Comparison of ENCODE assay signal across 22 mouse cellular contexts in genomic region chr1:186043709-186044452, GRCm38 (mm10).
DNase-seq lines count a peak whose midpoint lies in the region; ATAC-seq and TF ChIP-seq lines count a peak whose summit lies in the region.
"Had no signal": no experiment of that assay in that cellular context is flagged by ENCODE, and none has a peak within 500 bp of the region (broad histone marks: within the 10 kb centered on the region; RNA-seq: fewer than 3 reads in every experiment).

No protein-coding gene starts in this region.

- no peak for TF ChIP-seq POLR2A in brain, embryonic 14.5 days (IDR thresholded peaks at IDR 0.05; ENCODE audit: borderline replicate concordance, extremely low read depth, insufficient read depth, insufficient read length, poor library complexity, severe bottlenecking)
- TF ChIP-seq POLR2A in limb, embryonic 14.5 days (IDR thresholded peaks at IDR 0.05; ENCODE audit: borderline replicate concordance, extremely low read depth, insufficient read depth, insufficient read length) = no peak

- H3K4me2 ChIP-seq in kidney, embryonic 14.5 days (replicated peaks; ENCODE audit: low read depth, low read length) = no peak overlapping the region
- H3K4me2 ChIP-seq in lung, postnatal 0 days (replicated peaks; ENCODE audit: low read depth, low read length) = no peak overlapping the region
- no peak overlapping the region for H3K4me2 ChIP-seq in limb, embryonic 14.5 days (replicated peaks; ENCODE audit: low read depth, low read length, severe bottlenecking)
- H3K4me2 ChIP-seq: heart, embryonic 15.5 days; hindbrain, embryonic 15.5 days; liver, embryonic 11.5 days; midbrain, embryonic 13.5 days had no signal

- TF ChIP-seq CTCF in lung, postnatal 0 days (IDR thresholded peaks at IDR 0.05) = no peak
- TF ChIP-seq CTCF in brain, embryonic 14.5 days (IDR thresholded peaks at IDR 0.05; ENCODE audit: borderline replicate concordance, extremely low read depth, insufficient read depth, insufficient read length) = no peak

- H3K9ac ChIP-seq in kidney, embryonic 14.5 days (ENCODE audit: low read depth, low read length) = no peak overlapping the region
- H3K9ac ChIP-seq in lung, postnatal 0 days (replicated peaks; ENCODE audit: low read depth) = no peak overlapping the region
- H3K9ac ChIP-seq in limb, embryonic 14.5 days (ENCODE audit: low read depth, low read length, severe bottlenecking) = no peak overlapping the region
- H3K9ac ChIP-seq: heart, embryonic 15.5 days; hindbrain, embryonic 15.5 days; liver, postnatal 0 days; midbrain, embryonic 13.5 days had no signal

- TF ChIP-seq EP300 in lung, postnatal 0 days (IDR thresholded peaks at IDR 0.05) = 0 out of 2 replicates have a peak, but pooled peaks have one; percentile 28

- H3K27me3 ChIP-seq in kidney, embryonic 14.5 days (ENCODE audit: control insufficient read depth, insufficient read depth, low read length) = no peaks in the 10 kb centered on the region
- no peaks in the 10 kb centered on the region for H3K27me3 ChIP-seq in lung, postnatal 0 days (replicated peaks; ENCODE audit: insufficient read depth, low read length)
- no peaks in the 10 kb centered on the region for H3K27me3 ChIP-seq in limb, embryonic 14.5 days (ENCODE audit: control insufficient read depth, insufficient read depth, low read length)
- H3K27me3 ChIP-seq: heart, embryonic 15.5 days; hindbrain, embryonic 15.5 days; megakaryocyte, embryonic 14.5 days; midbrain, embryonic 13.5 days had no signal

- no peak overlapping the region for H3K27ac ChIP-seq in kidney, embryonic 14.5 days (ENCODE audit: low read depth, low read length)
- H3K27ac ChIP-seq in lung, postnatal 0 days (ENCODE audit: low read length) = no peak overlapping the region
- H3K27ac ChIP-seq in limb, embryonic 14.5 days (replicated peaks; ENCODE audit: low read depth, low read length) = 0 out of 2 replicates have a peak overlapping the region, but pooled peaks have one; percentile 28
- H3K27ac ChIP-seq: embryonic facial prominence, embryonic 10.5 days; heart, embryonic 15.5 days; hindbrain, embryonic 15.5 days; midbrain, embryonic 13.5 days had no signal

- 45% methylated on average over 11 of the region's 11 CpGs for WGBS in kidney, embryonic 14.5 days
- WGBS in lung, postnatal 0 days = 81% methylated on average over 11 of the region's 11 CpGs
- 41% methylated on average over 11 of the region's 11 CpGs for WGBS in limb, embryonic 14.5 days

- DNase-seq in kidney, adult 9 months = no peak
- peak; percentile 5 for DNase-seq in lung, postnatal 0 days (ENCODE audit: low spot score)
- DNase-seq in lung, postnatal 14 days = no peak
- peak; percentile 89 for DNase-seq in brain, embryonic 14.5 days (ENCODE audit: low read depth)
- peak; percentile 26 for DNase-seq in limb, embryonic 14.5 days (ENCODE audit: low spot score)
- DNase-seq in heart, adult 11 months = no peak
- DNase-seq: adrenal gland, postnatal 14 days; cerebellum, adult 11 months; cerebellum, adult 9-11 months; gastrocnemius, postnatal 36 days; heart, postnatal 36 days; layer of hippocampus, adult 9-11 months; liver, postnatal 0 days; right cerebral cortex, postnatal 25 days; spleen, adult 18-20 months had no signal

- no peak overlapping the region for H3K4me3 ChIP-seq in kidney, embryonic 14.5 days (ENCODE audit: low read length)
- H3K4me3 ChIP-seq in lung, postnatal 0 days (ENCODE audit: low read depth, low read length) = no peak overlapping the region
- no peak overlapping the region for H3K4me3 ChIP-seq in limb, embryonic 14.5 days (replicated peaks; ENCODE audit: low read length)
- H3K4me3 ChIP-seq: embryonic facial prominence, embryonic 10.5 days; heart, embryonic 15.5 days; hindbrain, embryonic 15.5 days; megakaryocyte, embryonic 14.5 days; midbrain, embryonic 13.5 days had no signal

- 0 out of 2 replicates have a peak, but pooled peaks cover 3% of the 10 kb centered on the region for H3K4me1 ChIP-seq in kidney, embryonic 14.5 days (ENCODE audit: control insufficient read depth, insufficient read depth, low read length)
- H3K4me1 ChIP-seq in lung, postnatal 0 days (ENCODE audit: insufficient read depth, low read depth, low read length) = no peaks in the 10 kb centered on the region
- peaks cover 12% of the 10 kb centered on the region for H3K4me1 ChIP-seq in limb, embryonic 14.5 days (ENCODE audit: control insufficient read depth, insufficient read depth, low read length)
- H3K4me1 ChIP-seq: heart, embryonic 15.5 days; hindbrain, embryonic 15.5 days; megakaryocyte, embryonic 14.5 days; midbrain, embryonic 13.5 days had no signal

- no peaks in the 10 kb centered on the region for H3K9me3 ChIP-seq in kidney, embryonic 14.5 days (ENCODE audit: control insufficient read depth, low read length)
- H3K9me3 ChIP-seq in lung, postnatal 0 days (ENCODE audit: low read length) = no peaks in the 10 kb centered on the region
- H3K9me3 ChIP-seq in limb, embryonic 14.5 days (ENCODE audit: control insufficient read depth, low read length) = no peaks in the 10 kb centered on the region
- H3K9me3 ChIP-seq: embryonic facial prominence, embryonic 10.5 days; heart, embryonic 15.5 days; hindbrain, embryonic 15.5 days had no signal

- H3K36me3 ChIP-seq in kidney, embryonic 14.5 days (ENCODE audit: control insufficient read depth, insufficient read depth, low read length) = no peaks in the 10 kb centered on the region
- H3K36me3 ChIP-seq in lung, postnatal 0 days (ENCODE audit: insufficient read depth, low read length) = no peaks in the 10 kb centered on the region
- H3K36me3 ChIP-seq in limb, embryonic 14.5 days (ENCODE audit: control insufficient read depth, insufficient read depth, low read length) = no peaks in the 10 kb centered on the region
- H3K36me3 ChIP-seq: embryonic facial prominence, embryonic 10.5 days; heart, embryonic 15.5 days; hindbrain, embryonic 15.5 days; midbrain, embryonic 13.5 days had no signal

- peak; percentile 83; the same call in 1 of the 2 replicates for ATAC-seq in kidney, embryonic 14.5 days (ENCODE audit: low FRiP score, low TSS enrichment)
- ATAC-seq in lung, postnatal 0 days = 0 out of 2 replicates have a peak, but pooled peaks have one; percentile 21
- ATAC-seq in limb, embryonic 14.5 days (ENCODE audit: low FRiP score, low read depth) = no peak
- ATAC-seq: liver, postnatal 0 days; midbrain, embryonic 13.5 days had no signal

Comparison
In these comparisons a context has a peak if more than half of its experiments do, and no peak if none do; other contexts are left out.
1. DNase-seq: peak in lung, postnatal 0 days (single experiment), brain, embryonic 14.5 days (single experiment) and limb, embryonic 14.5 days (single experiment); none in kidney, adult 9 months (single experiment), lung, postnatal 14 days (single experiment) and heart, adult 11 months (single experiment).